Mouse (Mus musculus) adrenal gland, postnatal 4 days (tissue): Measurements from ENCODE around the gene Ube2j2. TPM values are rescaled to one million over a fixed set of nuclear protein-coding genes. Genes with fewer than 3 reads are reported as not detected.

Experiments used
- microRNA-seq: library from miRNA; unstranded; fragments of <30 nt; microRNA quantifications from one replicate; pipeline ENCODE4 v1.2.0, GENCODE M21; 2021
- total RNA-seq, 2 experiments: library from RNA; stranded (reverse); gene quantifications; 2 replicates each; pipeline ENCODE4 v1.2.3; 2021

Gene Ube2j2
- total RNA-seq, 2 experiments from 2014 or later, result 91.9 to 94.1 TPM

Small RNA genes within 50 kb of the gene (microRNA-seq; reads per million reads assigned to microRNA genes)
- gene Gm22991, result not detected

Other genes with a start within 250 kb of the Ube2j2 start
- 10 to 100 TPM; 54.6 to 60.4 TPM for gene Fndc10, start 249.5 kb upstream of the Ube2j2 start, total RNA-seq
- gene Ssu72, start 239.0 kb upstream of the Ube2j2 start, total RNA-seq, result 10 to 100 TPM; 88.9 to 96.2 TPM
- gene Tmem240, start 209.0 kb upstream of the Ube2j2 start, total RNA-seq, result 1 to 10 TPM; 1.5 to 2.2 TPM
- gene Atad3a, start 182.7 kb upstream of the Ube2j2 start, total RNA-seq, result 100 to 1,000 TPM in 1 of 2 experiments, 10 to 100 TPM in 1; 99.1 to 102 TPM
- gene Vwa1, start 169.1 kb upstream of the Ube2j2 start, total RNA-seq, result 1 to 10 TPM; 5.7 to 7.4 TPM
- gene Tmem88b, start 158.0 kb upstream of the Ube2j2 start, total RNA-seq, result under 1 TPM; 0.79 to 0.84 TPM
- gene Ankrd65, start 153.4 kb upstream of the Ube2j2 start, total RNA-seq, result not detected
- 100 to 1,000 TPM; 110 to 122 TPM for gene Mrpl20, start 141.0 kb upstream of the Ube2j2 start, total RNA-seq
- gene Ccnl2, start 131.3 kb upstream of the Ube2j2 start, total RNA-seq, result 100 to 1,000 TPM; 153 to 155 TPM
- gene Aurkaip1, start 112.6 kb upstream of the Ube2j2 start, total RNA-seq, result 100 to 1,000 TPM; 123 to 129 TPM
- 10 to 100 TPM; 86.3 to 93.5 TPM for gene Mxra8, start 104.2 kb upstream of the Ube2j2 start, total RNA-seq
- gene Dvl1, start 96.4 kb upstream of the Ube2j2 start, total RNA-seq, result 10 to 100 TPM; 53.5 to 53.8 TPM
- gene Tas1r3, start 80.5 kb upstream of the Ube2j2 start, total RNA-seq, result under 1 TPM; 0.85 to 0.92 TPM
- gene Cptp, start 74.4 kb upstream of the Ube2j2 start, total RNA-seq, result 10 to 100 TPM; 20.2 to 21.0 TPM
- gene Ints11, start 74.3 kb upstream of the Ube2j2 start, total RNA-seq, result 10 to 100 TPM; 31.0 to 31.3 TPM
- 10 to 100 TPM; 42.9 to 49.0 TPM for gene Pusl1, start 52.0 kb upstream of the Ube2j2 start, total RNA-seq
- 10 to 100 TPM; 35.5 to 36.7 TPM for gene Acap3, start 52.0 kb upstream of the Ube2j2 start, total RNA-seq
- 10 to 100 TPM; 75.8 to 79.9 TPM for gene C1qtnf12, start 18.5 kb downstream of the Ube2j2 start, total RNA-seq
- gene B3galt6, start 48.8 kb downstream of the Ube2j2 start, total RNA-seq, result 1 to 10 TPM; 7.2 to 7.7 TPM
- gene Sdf4, start 49.0 kb downstream of the Ube2j2 start, total RNA-seq, result 100 to 1,000 TPM; 224 to 231 TPM
- gene Tnfrsf4, start 70.0 kb downstream of the Ube2j2 start, total RNA-seq, result 1 to 10 TPM; 2.9 to 3.4 TPM
- under 1 TPM in 1 of 2 experiments, not detected in 1; 0.39 TPM for gene Tnfrsf18, start 82.3 kb downstream of the Ube2j2 start, total RNA-seq
- gene Ttll10, start 115.6 kb downstream of the Ube2j2 start, total RNA-seq, result 1 to 10 TPM in 1 of 2 experiments, under 1 TPM in 1; 0.59 to 5.0 TPM
- gene 9430015G10Rik, start 166.2 kb downstream of the Ube2j2 start, total RNA-seq, result 10 to 100 TPM; 18.1 to 21.1 TPM
- gene Rnf223, start 186.7 kb downstream of the Ube2j2 start, total RNA-seq, result under 1 TPM; 0.20 to 0.22 TPM